Mouse (Mus musculus) hindbrain, embryonic 14.5 days (tissue): ENCODE results near the gene Gpank1. TPM values are rescaled to one million over a fixed set of nuclear protein-coding genes. Genes with fewer than 3 reads are reported as not detected.
"Not testable (repeated sequence)": the region's sequence is repeated elsewhere in the genome, so short reads cannot be mapped to it uniquely, and the experiment has no call there.

Experiments used
- ATAC-seq: fragments of 200-750 bp; cut with Nextera tagmentation; 2 replicates; pipeline ENCODE4 v1.8.0; 2017; ENCODE audit warnings: moderate number of reproducible peaks, mild to moderate bottlenecking, moderate TSS enrichment, moderate library complexity; ENCODE audit not compliant: low FRiP score
- DNase-seq: peaks from one replicate; pipeline ENCODE4 v3.0.0-alpha.2; 2015; ENCODE audit warnings: low spot score
- H3K27ac ChIP-seq: fragments of 300-500 bp; sonication (generic); 2 replicates; pipeline ENCODE4 v1.5.1; 2014; ENCODE audit warnings: mild to moderate bottlenecking, moderate library complexity
- H3K27me3 ChIP-seq: fragments of 300-500 bp; sonication (generic); 2 replicates; pipeline ENCODE4 v1.6.1; 2014; ENCODE audit warnings: mild to moderate bottlenecking, low read length, mixed read lengths; ENCODE audit not compliant: control insufficient read depth, insufficient read depth
- H3K36me3 ChIP-seq: fragments of 300-500 bp; sonication (generic); replicated peaks from 2 replicates; pipeline ENCODE4 v1.6.1; 2014; ENCODE audit not compliant: control insufficient read depth, insufficient read depth
- H3K4me1 ChIP-seq: fragments of 300-500 bp; sonication (generic); replicated peaks from 2 replicates; pipeline ENCODE4 v1.6.1; 2014; ENCODE audit warnings: antibody characterized with exemption, low read length, mixed read lengths; ENCODE audit not compliant: control insufficient read depth, insufficient read depth
- H3K4me2 ChIP-seq: fragments of 300-500 bp; sonication (generic); replicated peaks from 2 replicates; pipeline ENCODE4 v1.6.1; 2014; ENCODE audit warnings: mild to moderate bottlenecking, moderate library complexity
- H3K4me3 ChIP-seq: fragments of 300-500 bp; sonication (generic); replicated peaks from 2 replicates; pipeline ENCODE4 v1.5.1; 2014; ENCODE audit warnings: mild to moderate bottlenecking, low read length
- H3K9ac ChIP-seq: fragments of 300-500 bp; sonication (generic); 2 replicates; pipeline ENCODE4 v1.6.1; 2014
- H3K9me3 ChIP-seq: fragments of 300-500 bp; sonication (generic); 2 replicates; pipeline ENCODE4 v1.6.1; 2016; ENCODE audit warnings: low read length; ENCODE audit not compliant: control insufficient read depth
- WGBS: fragments of 180-500 bp; shearing (Covaris S2); extraction: QIAGEN DNeasy Blood & Tissue Kit; methylation state at CpG from one replicate; pipeline ENCODE4 v1.1.7; 2014; 5-methylcytosine and 5-hydroxymethylcytosine counted together
- polyA plus RNA-seq: library from polyadenylated mRNA; unstranded; fragments of >200 nt; fragmentation: Nextera tagmentation; extraction: Ambion mirVana; gene quantifications from 2 replicates; pipeline ENCODE4 v1.2.1, GENCODE M21; 2014

The Gpank1 gene
- polyA plus RNA-seq, 1 experiment from 2014 or later = 21.9 TPM

- Histone ChIP-seq H3K36me3 (peaks cover 30% of the 10 kb centered on the region), H3K4me1 (peaks cover 25% of the 10 kb centered on the region)
- not testable (repeated sequence) for H3K4me3 ChIP-seq, DNase-seq, H3K27me3 ChIP-seq, H3K9me3 ChIP-seq, H3K9ac ChIP-seq, H3K4me2 ChIP-seq, H3K27ac ChIP-seq, ATAC-seq
- WGBS = 95% methylated on average over 12 of the region's 12 CpGs
Observed at GRCm38 (mm10) chr17:35124261-35124896, 3.1 kb downstream of the Gpank1 start.

- H3K4me2 ChIP-seq = peak overlapping the region; percentile 53; the same call in 1 of the 2 replicates
- ATAC-seq = no peak
- H3K36me3 ChIP-seq = peaks cover 31% of the 10 kb centered on the region
- 100% methylated on average over 1 of the region's 1 CpGs for WGBS
- H3K4me3 ChIP-seq = no peak overlapping the region
- no peaks in the 10 kb centered on the region for H3K27me3 ChIP-seq
- no peaks in the 10 kb centered on the region for H3K9me3 ChIP-seq
- H3K27ac ChIP-seq = no peak overlapping the region
- no peak for DNase-seq
- H3K9ac ChIP-seq = no peak overlapping the region
- H3K4me1 ChIP-seq = peaks cover 22% of the 10 kb centered on the region
Observed at GRCm38 (mm10) chr17:35125081-35125480, 3.8 kb downstream of the Gpank1 start.

GRCm38 (mm10) chr17:35125578-35125977 lies 4.3 kb downstream of the Gpank1 start:
- DNase-seq = no peak
- H3K9ac ChIP-seq = peak overlapping the region; percentile 80
- no peak for ATAC-seq
- peak overlapping the region; percentile 53 for H3K4me2 ChIP-seq
- peak overlapping the region; percentile 71; the same call in 1 of the 2 replicates for H3K27ac ChIP-seq
- H3K4me1 ChIP-seq = peaks cover 17% of the 10 kb centered on the region
- H3K4me3 ChIP-seq = peak overlapping the region; percentile 54
- H3K27me3 ChIP-seq = no peaks in the 10 kb centered on the region
- 29% methylated on average over 6 of the region's 6 CpGs for WGBS
- H3K9me3 ChIP-seq = no peaks in the 10 kb centered on the region
- peaks cover 36% of the 10 kb centered on the region for H3K36me3 ChIP-seq

GRCm38 (mm10) chr17:35126206-35126611 lies 5.0 kb downstream of the Gpank1 start, which contains the start of gene D17H6S53E:
Gene D17H6S53E, plus strand, starts transcription at chr17:35126373.
- Histone ChIP-seq H3K9ac (peak within 1 kb of the TSS; percentile 80), H3K4me1 (peaks cover 15% of the 10 kb centered on the region)

GRCm38 (mm10) chr17:35127017-35127416 lies 5.8 kb downstream of the Gpank1 start:
- Histone ChIP-seq H3K4me1 (peaks cover 15% of the 10 kb centered on the region), H3K27ac (no peak overlapping the region), H3K4me3 (peak overlapping the region; percentile 54), H3K27me3 (no peaks in the 10 kb centered on the region), H3K4me2 (peak overlapping the region; percentile 53), H3K9ac (peak overlapping the region; percentile 80), H3K36me3 (peaks cover 39% of the 10 kb centered on the region), H3K9me3 (no peaks in the 10 kb centered on the region)
- DNase-seq (no peak), ATAC-seq (no peak)
- WGBS = 70% methylated on average over 13 of the region's 13 CpGs

More at GRCm38 (mm10) chr17:35126206-35126611, 5.0 kb downstream of the Gpank1 start, which contains the start of gene D17H6S53E:
- H3K4me2 ChIP-seq = peak within 1 kb of the TSS; percentile 53
- peak within 1 kb of the TSS; percentile 71 for H3K27ac ChIP-seq
- H3K4me3 ChIP-seq = peak within 1 kb of the TSS; percentile 54
- DNase-seq (peak; percentile 70), ATAC-seq (peak; percentile 48)
- peaks cover 39% of the 10 kb centered on the region for H3K36me3 ChIP-seq
- no peaks in the 10 kb centered on the region for H3K9me3 ChIP-seq
- under 1% methylated on average over 36 of the region's 36 CpGs for WGBS
- no peaks in the 10 kb centered on the region for H3K27me3 ChIP-seq

GRCm38 (mm10) chr17:35128996-35129395 lies 7.7 kb downstream of the Gpank1 start:
- DNase-seq (no peak), ATAC-seq (no peak)
- 73% methylated on average over 11 of the region's 11 CpGs for WGBS
- Histone ChIP-seq H3K36me3 (peaks cover 30% of the 10 kb centered on the region), H3K4me1 (peaks cover 9% of the 10 kb centered on the region), H3K27ac (no peak overlapping the region), H3K4me2 (no peak overlapping the region), H3K9me3 (no peaks in the 10 kb centered on the region), H3K27me3 (no peaks in the 10 kb centered on the region), H3K4me3 (no peak overlapping the region), H3K9ac (no peak overlapping the region)

- Histone ChIP-seq H3K9me3 (no peaks in the 10 kb centered on the region), H3K4me1 (peaks cover 9% of the 10 kb centered on the region), H3K36me3 (peaks cover 19% of the 10 kb centered on the region; the same call in 1 of the 2 replicates), H3K27me3 (no peaks in the 10 kb centered on the region), H3K4me2 (no peak overlapping the region), H3K27ac (no peak overlapping the region), H3K9ac (no peak overlapping the region), H3K4me3 (no peak overlapping the region)
- DNase-seq (no peak), ATAC-seq (no peak)
- 87% methylated on average over 8 of the region's 8 CpGs for WGBS
Observed at GRCm38 (mm10) chr17:35131038-35131437, 9.8 kb downstream of the Gpank1 start.

- H3K9me3 ChIP-seq = no peaks in the 10 kb centered on the region
- peaks cover 19% of the 10 kb centered on the region; the same call in 1 of the 2 replicates for H3K36me3 ChIP-seq
- 84% methylated on average over 15 of the region's 15 CpGs for WGBS
- no peak within 1 kb of the TSS for H3K4me3 ChIP-seq
- DNase-seq (no peak), ATAC-seq (no peak)
- peaks cover 13% of the 10 kb centered on the region for H3K4me1 ChIP-seq
- no peak within 1 kb of the TSS for H3K4me2 ChIP-seq
- no peak within 1 kb of the TSS for H3K27ac ChIP-seq
- H3K9ac ChIP-seq = no peak within 1 kb of the TSS
- H3K27me3 ChIP-seq = no peaks in the 10 kb centered on the region
Observed at GRCm38 (mm10) chr17:35131500-35132173, 10.4 kb downstream of the Gpank1 start, which contains the start of gene Apom. Gene Apom, minus strand, starts transcription at chr17:35132050.

- no peaks in the 10 kb centered on the region for H3K9me3 ChIP-seq
- no peak overlapping the region for H3K4me2 ChIP-seq
- H3K36me3 ChIP-seq = peaks cover 19% of the 10 kb centered on the region; the same call in 1 of the 2 replicates
- H3K4me3 ChIP-seq = no peak overlapping the region
- no peaks in the 10 kb centered on the region for H3K27me3 ChIP-seq
- H3K27ac ChIP-seq = no peak overlapping the region
- WGBS = 78% methylated on average over 3 of the region's 3 CpGs
- no peak for ATAC-seq
- H3K4me1 ChIP-seq = peaks cover 13% of the 10 kb centered on the region
- H3K9ac ChIP-seq = no peak overlapping the region
- no peak for DNase-seq
Observed at GRCm38 (mm10) chr17:35132174-35132560, 10.9 kb downstream of the Gpank1 start.
